9 mouse cellular contexts compared by ENCODE assay signal in the genomic region with DNA sequence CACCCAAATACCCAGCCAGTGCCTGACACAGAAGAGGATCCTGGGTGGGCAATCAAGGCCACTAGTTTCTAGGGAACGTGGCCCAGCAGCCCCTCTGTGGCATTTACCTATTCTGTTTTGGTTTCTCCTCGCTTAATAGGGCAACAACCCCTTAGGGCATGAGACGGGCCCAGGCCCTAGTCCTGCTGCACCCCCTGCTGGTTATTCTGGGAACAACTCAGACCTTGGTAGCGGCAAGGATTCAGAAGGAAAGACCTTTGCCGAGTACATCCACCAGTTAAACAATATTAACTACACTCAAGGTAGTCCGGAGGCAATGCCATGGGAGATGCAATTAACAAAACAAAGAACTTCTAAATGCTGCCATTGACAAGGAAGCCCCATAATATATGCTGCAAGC. TPM values are rescaled to one million over a fixed set of nuclear protein-coding genes. Genes with fewer than 3 reads are reported as not detected.
A peak's percentile ranks its signal among the peaks of the same experiment; 100 is the strongest.
DNase-seq lines count a peak whose midpoint lies in the region; ATAC-seq and TF ChIP-seq lines count a peak whose summit lies in the region.
"Had no signal": no experiment of that assay in that cellular context is flagged by ENCODE, and none has a peak within 500 bp of the region (broad histone marks: within the 10 kb centered on the region; RNA-seq: fewer than 3 reads in every experiment).

No protein-coding gene starts in this region.

- no peak for TF ChIP-seq EP300 in liver, embryonic 14.5 days (IDR thresholded peaks at IDR 0.05; ENCODE audit: low read depth)

- peak; percentile 77 for DNase-seq in A20 (ENCODE audit: low read depth, low spot score)
- peak; percentile 81 for DNase-seq in adrenal gland, adult 2 months
- peak; percentile 81 for DNase-seq in embryo, embryonic 11 days
- DNase-seq in kidney, postnatal 36 days: peak; percentile 66 to 90
- peak in 1 of 3 experiments; percentile 23 for DNase-seq in liver, embryonic 14.5 days (ENCODE audit: low read depth in 3 of 3, low spot score in 3 of 3)
- peak; percentile 69 for DNase-seq in thymus, adult 2 months

- H3K4me3 ChIP-seq in liver, embryonic 14.5 days (ENCODE audit: insufficient read depth in 1 of 2, low read depth in 2 of 2, low read length in 2 of 2): no peak overlapping the region
- no peak overlapping the region for H3K4me3 ChIP-seq in olfactory bulb, adult 2 months (ENCODE audit: insufficient read depth, low read depth, low read length)
- no peak overlapping the region for H3K4me3 ChIP-seq in thymus, adult 2 months (ENCODE audit: control insufficient read depth, insufficient read depth, low read length)
- H3K4me3 ChIP-seq: myocyte had no signal

- WGBS in liver, embryonic 14.5 days (ENCODE audit: insufficient replicate concordance): 8% methylated on average over 6 of the region's 6 CpGs
- 8% methylated on average over 6 of the region's 6 CpGs for WGBS in olfactory bulb, adult 2 months
- 13% methylated on average over 6 of the region's 6 CpGs for WGBS in thymus, adult 2 months

- no peak overlapping the region for H3K4me2 ChIP-seq in liver, embryonic 14.5 days (ENCODE audit: low read depth)

- peak; percentile 85 for TF ChIP-seq CTCF in liver, embryonic 14.5 days (IDR thresholded peaks at IDR 0.05; ENCODE audit: low read depth)
- TF ChIP-seq CTCF in olfactory bulb, adult 2 months (IDR thresholded peaks at IDR 0.05; ENCODE audit: insufficient read depth, low read depth, low read length): peak; percentile 72
- TF ChIP-seq CTCF in thymus, adult 2 months (IDR thresholded peaks at IDR 0.05; ENCODE audit: borderline replicate concordance, control insufficient read depth, extremely low read depth, insufficient read depth, low read length, poor library complexity): peak; percentile 65; the same call in 1 of the 2 replicates

- no peaks in the 10 kb centered on the region for H3K27me3 ChIP-seq in liver, embryonic 14.5 days (ENCODE audit: control insufficient read depth, insufficient read depth, low read length)
- H3K27me3 ChIP-seq in thymus, adult 2 months (ENCODE audit: control insufficient read depth, insufficient read depth, low read length): no peaks in the 10 kb centered on the region

- no peaks in the 10 kb centered on the region for H3K4me1 ChIP-seq in liver, embryonic 14.5 days (replicated peaks; ENCODE audit: control insufficient read depth in 2 of 2, insufficient read depth in 2 of 2, low read length in 1 of 2)
- peaks cover 11% of the 10 kb centered on the region for H3K4me1 ChIP-seq in olfactory bulb, adult 2 months (ENCODE audit: control insufficient read depth, insufficient read depth, low read length)
- no peaks in the 10 kb centered on the region for H3K4me1 ChIP-seq in thymus, adult 2 months (replicated peaks; ENCODE audit: control insufficient read depth, insufficient read depth, low read length)

- H3K27ac ChIP-seq in liver, embryonic 14.5 days: no peak overlapping the region
- no peak overlapping the region for H3K27ac ChIP-seq in olfactory bulb, adult 2 months (ENCODE audit: insufficient read depth, low read depth, low read length)
- H3K27ac ChIP-seq in thymus, adult 2 months (ENCODE audit: control insufficient read depth, insufficient read depth, low read length): no peak overlapping the region

- no peak for TF ChIP-seq POLR2A in olfactory bulb, adult 2 months (IDR thresholded peaks at IDR 0.05; ENCODE audit: insufficient read depth, low read depth, low read length)
- no peak for TF ChIP-seq POLR2A in thymus, adult 2 months (IDR thresholded peaks at IDR 0.05; ENCODE audit: control insufficient read depth, extremely low read depth, insufficient read depth, low read length, poor library complexity)

- peak; percentile 94 for ATAC-seq in granulocyte monocyte progenitor cell, adult 5-6 weeks (replicated peaks; ENCODE audit: poor library complexity, severe bottlenecking)
- no peak for ATAC-seq in liver, embryonic 14.5 days (ENCODE audit: insufficient read depth)

- H3K36me3 ChIP-seq in liver, embryonic 14.5 days (replicated peaks; ENCODE audit: control insufficient read depth, insufficient read depth, low read depth): no peaks in the 10 kb centered on the region
- H3K36me3 ChIP-seq in thymus, adult 2 months (ENCODE audit: control insufficient read depth, insufficient read depth, low read length): no peaks in the 10 kb centered on the region

- no peaks in the 10 kb centered on the region for H3K9me3 ChIP-seq in liver, embryonic 14.5 days (ENCODE audit: control insufficient read depth, low read length)

- H3K9ac ChIP-seq in liver, embryonic 14.5 days (replicated peaks): no peak overlapping the region

RNA-seq across cellular contexts. Expression of a gene that starts 11.2 kb away (rescaled TPM):
- 1 to 10 TPM in 1 of 2 experiments, not detected in 1; 1.8 TPM for total RNA-seq in adrenal gland, adult 2 months (2021)
- 0.54 TPM in 1 of 2 replicates, not detected in the other for polyA plus RNA-seq in adrenal gland, adult 2 months (2012; rRNA removed)
- not detected in 2 replicates for total RNA-seq in granulocyte monocyte progenitor cell, adult 5-6 weeks (2014; fragmentation: Nextera tagmentation)
- not detected in 2 replicates for total RNA-seq in granulocyte monocyte progenitor cell, adult 5-6 weeks (2017)
- polyA plus RNA-seq in liver, embryonic 14.5 days (2012; rRNA removed): not detected in 2 replicates
- polyA plus RNA-seq in liver, embryonic 14.5 days (2014; fragmentation: Nextera tagmentation; extraction: Ambion mirVana): not detected in 2 replicates
- not detected in 2 replicates for polyA plus RNA-seq in olfactory bulb, adult 2 months (2012; ENCODE audit: insufficient read depth, insufficient read length, low replicate concordance, missing spikeins)
- not detected in 2 replicates for polyA plus RNA-seq in thymus, adult 2 months (2012; rRNA removed)
- polyA plus RNA-seq: myocyte had no signal

RNA-seq across cellular contexts. Expression of a gene that starts 15.7 kb away (rescaled TPM):
- 10 to 100 TPM; 12.9 to 16.3 TPM for total RNA-seq in adrenal gland, adult 2 months (2021)
- 38.1 and 40.4 TPM in 2 replicates for polyA plus RNA-seq in adrenal gland, adult 2 months (2012; rRNA removed)
- total RNA-seq in granulocyte monocyte progenitor cell, adult 5-6 weeks (2014; fragmentation: Nextera tagmentation): 1.6 and 2.1 TPM in 2 replicates
- 0.99 TPM in 1 of 2 replicates, not detected in the other for total RNA-seq in granulocyte monocyte progenitor cell, adult 5-6 weeks (2017)
- 2.0 and 2.5 TPM in 2 replicates for polyA plus RNA-seq in liver, embryonic 14.5 days (2012; rRNA removed)
- polyA plus RNA-seq in liver, embryonic 14.5 days (2014; fragmentation: Nextera tagmentation; extraction: Ambion mirVana): 0.70 and 1.1 TPM in 2 replicates
- polyA plus RNA-seq in olfactory bulb, adult 2 months (2012; ENCODE audit: insufficient read depth, insufficient read length, low replicate concordance, missing spikeins): not detected in 2 replicates
- 1.4 and 1.6 TPM in 2 replicates for polyA plus RNA-seq in thymus, adult 2 months (2012; rRNA removed)

RNA-seq across cellular contexts. Expression of a gene that starts 39.3 kb away (rescaled TPM):
- 10 to 100 TPM; 40.2 to 43.2 TPM for total RNA-seq in adrenal gland, adult 2 months (2021)
- 20.0 and 20.1 TPM in 2 replicates for polyA plus RNA-seq in adrenal gland, adult 2 months (2012; rRNA removed)
- 28.1 and 32.0 TPM in 2 replicates for total RNA-seq in granulocyte monocyte progenitor cell, adult 5-6 weeks (2014; fragmentation: Nextera tagmentation)
- total RNA-seq in granulocyte monocyte progenitor cell, adult 5-6 weeks (2017): 17.7 and 24.5 TPM in 2 replicates
- polyA plus RNA-seq in liver, embryonic 14.5 days (2012; rRNA removed): 3.3 and 3.5 TPM in 2 replicates
- 0.85 and 1.3 TPM in 2 replicates for polyA plus RNA-seq in liver, embryonic 14.5 days (2014; fragmentation: Nextera tagmentation; extraction: Ambion mirVana)
- not detected in 2 replicates for polyA plus RNA-seq in olfactory bulb, adult 2 months (2012; ENCODE audit: insufficient read depth, insufficient read length, low replicate concordance, missing spikeins)
- 20.8 and 22.7 TPM in 2 replicates for polyA plus RNA-seq in thymus, adult 2 months (2012; rRNA removed)

RNA-seq across cellular contexts. Expression of a gene that starts 54.2 kb away (rescaled TPM):
- 1 to 10 TPM; 2.3 to 8.2 TPM for total RNA-seq in adrenal gland, adult 2 months (2021)
- polyA plus RNA-seq in adrenal gland, adult 2 months (2012; rRNA removed): 2.4 and 7.4 TPM in 2 replicates
- 0.19 TPM in 2 replicates for total RNA-seq in granulocyte monocyte progenitor cell, adult 5-6 weeks (2014; fragmentation: Nextera tagmentation)
- 0.30 TPM in 1 of 2 replicates, not detected in the other for total RNA-seq in granulocyte monocyte progenitor cell, adult 5-6 weeks (2017)
- polyA plus RNA-seq in liver, embryonic 14.5 days (2012; rRNA removed): 2.1 and 2.2 TPM in 2 replicates
- 2.5 and 3.9 TPM in 2 replicates for polyA plus RNA-seq in liver, embryonic 14.5 days (2014; fragmentation: Nextera tagmentation; extraction: Ambion mirVana)
- not detected in 2 replicates for polyA plus RNA-seq in olfactory bulb, adult 2 months (2012; ENCODE audit: insufficient read depth, insufficient read length, low replicate concordance, missing spikeins)
- polyA plus RNA-seq in thymus, adult 2 months (2012; rRNA removed): 0.42 and 0.58 TPM in 2 replicates

Comparison
In these comparisons a context has a peak if more than half of its experiments do, and no peak if none do; other contexts are left out.
1. RNA of a gene that starts 15.7 kb away (polyA plus RNA-seq): 38.1 to 40.4 TPM in adrenal gland, adult 2 months; 0.70 to 2.5 TPM in liver, embryonic 14.5 days, 1.4 to 1.6 TPM in thymus, adult 2 months and not detected in olfactory bulb, adult 2 months; every median in the first group is over 10 times any median in the second.
2. Peak in every context shown above with its lines, with median percentiles within 50 percentile points of each other: CTCF ChIP-seq.